Mouse (Mus musculus) liver, postnatal 0 days (tissue): ENCODE measurements at regions not wholly inside any gene's neighbourhood (a gene's known extent, or its start where the extent isn't known, plus 50 kb on each side); places are given as distances from the start of the nearest gene placed in this dataset.

Experiments
- CTCF ChIP-seq: sonication (generic); IDR thresholded peaks from 2 replicates; pipeline ENCODE4 v1.5.1; 2016; ENCODE audit warnings: antibody characterized with exemption, low read depth
- EP300 ChIP-seq: IDR thresholded peaks from 2 replicates; pipeline ENCODE4 v1.6.1; 2016; ENCODE audit warnings: antibody characterized with exemption, low read depth, mild to moderate bottlenecking

DNA sequence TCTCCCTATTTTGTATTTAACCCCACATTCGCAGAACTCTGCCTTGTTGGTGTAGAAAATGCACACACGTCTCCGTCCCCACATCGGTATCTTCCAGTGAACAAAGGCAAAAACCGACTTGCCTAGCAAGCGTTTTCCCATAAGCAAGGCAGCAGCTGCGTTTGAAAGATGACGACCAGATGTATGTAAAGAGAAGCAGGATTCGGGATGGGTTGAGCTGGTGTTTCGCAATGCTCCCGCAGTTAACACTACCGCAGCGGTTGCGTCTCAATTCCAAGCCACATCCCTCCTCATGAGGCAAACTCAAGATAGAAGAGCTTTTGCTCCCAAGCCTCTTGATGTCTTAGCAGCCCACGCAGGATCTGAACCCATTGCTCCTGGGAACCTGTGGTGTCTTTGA, 59.9 kb upstream of the Rab3gap2 start:
- TF ChIP-seq CTCF: no peak
- no peak for TF ChIP-seq EP300
